Mouse (Mus musculus) kidney, postnatal 14 days (tissue): ENCODE results near the gene Scarf2.
A peak's percentile ranks its signal among the peaks of the same experiment; 100 is the strongest.

ENCODE experiments used
- DNase-seq: peaks from one replicate; pipeline ENCODE4 v3.0.0; 2022; ENCODE audit warnings: mixed read lengths

The Scarf2 gene

DNA sequence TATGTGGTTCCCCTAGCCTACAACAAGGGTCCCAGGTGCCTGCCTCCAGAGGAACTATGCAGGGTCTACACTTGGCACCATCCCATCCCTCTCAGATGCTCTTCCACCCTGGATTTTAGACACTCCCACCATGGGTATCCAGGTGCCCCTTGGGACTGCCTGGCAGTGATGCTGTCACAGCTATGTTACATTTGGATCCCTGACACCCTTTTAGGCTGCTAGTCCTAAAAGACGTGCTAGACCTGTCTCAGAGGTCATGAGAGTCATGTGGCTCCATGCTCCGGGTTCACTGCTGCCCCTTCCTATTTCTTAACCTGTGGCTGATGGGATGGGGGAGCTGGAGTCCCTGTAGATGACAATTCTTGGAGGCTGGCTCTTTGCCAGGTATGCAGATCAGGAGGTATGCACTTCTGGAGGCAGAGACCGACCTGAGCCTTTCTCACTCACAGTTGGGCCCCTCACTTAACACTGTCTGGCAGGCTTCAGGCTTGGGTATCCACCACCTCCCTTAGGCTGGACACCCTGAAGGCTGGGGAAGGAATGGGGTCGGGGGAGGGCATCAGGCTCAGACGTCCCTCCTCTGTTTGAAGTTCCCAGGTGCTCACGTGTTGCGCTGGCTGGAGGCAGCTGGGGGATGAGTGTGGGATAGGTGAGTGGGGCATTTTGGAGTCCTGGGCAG lies 4.8 kb downstream of the Scarf2 start:
- no peak for DNase-seq

DNA sequence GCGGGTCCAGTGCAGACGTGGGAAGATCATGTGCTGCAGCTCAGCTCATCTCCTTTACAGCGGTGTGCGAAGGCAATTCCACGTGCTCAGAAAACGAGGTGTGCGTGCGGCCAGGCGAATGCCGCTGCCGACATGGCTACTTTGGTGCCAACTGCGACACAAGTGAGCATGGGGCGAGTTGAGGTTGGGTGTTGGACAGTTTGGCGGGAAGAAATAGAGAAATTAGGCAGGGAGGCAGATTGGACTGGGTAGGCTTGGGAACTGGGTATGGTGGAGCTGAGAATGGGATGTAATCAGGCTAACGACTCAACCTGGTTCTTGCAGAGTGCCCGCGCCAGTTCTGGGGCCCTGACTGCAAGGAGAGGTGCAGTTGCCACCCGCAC lies 5.4 kb downstream of the Scarf2 start:
- no peak for DNase-seq

DNA sequence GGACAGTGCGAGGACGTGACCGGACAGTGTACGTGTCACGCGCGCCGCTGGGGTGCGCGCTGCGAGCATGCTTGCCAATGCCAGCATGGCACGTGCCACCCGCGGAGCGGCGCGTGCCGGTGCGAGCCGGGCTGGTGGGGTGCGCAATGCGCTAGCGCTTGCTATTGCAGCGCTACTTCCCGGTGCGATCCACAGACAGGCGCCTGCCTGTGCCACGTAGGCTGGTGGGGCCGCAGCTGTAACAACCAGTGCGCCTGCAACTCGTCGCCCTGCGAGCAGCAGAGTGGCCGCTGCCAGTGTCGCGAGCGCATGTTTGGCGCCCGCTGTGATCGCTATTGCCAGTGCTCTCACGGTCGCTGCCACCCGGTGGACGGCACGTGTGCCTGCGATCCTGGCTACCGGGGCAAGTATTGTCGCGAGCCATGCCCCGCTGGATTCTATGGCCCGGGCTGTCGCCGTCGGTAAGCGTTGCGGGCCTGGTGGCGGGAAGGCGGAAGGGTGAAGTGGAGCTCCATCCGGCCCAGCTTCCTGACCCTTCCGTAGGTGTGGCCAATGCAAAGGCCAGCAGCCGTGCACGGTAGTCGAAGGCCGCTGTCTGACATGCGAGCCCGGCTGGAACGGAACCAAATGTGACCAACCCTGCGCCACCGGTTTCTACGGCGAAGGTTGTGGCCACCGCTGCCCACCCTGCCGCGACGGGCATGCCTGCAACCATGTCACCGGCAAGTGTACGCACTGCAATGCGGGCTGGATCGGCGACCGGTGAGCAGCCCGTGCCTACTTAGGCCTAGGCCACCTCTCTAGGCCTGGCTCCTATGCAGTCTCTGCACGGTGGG lies 6.0 kb downstream of the Scarf2 start:
- no peak for DNase-seq

DNA sequence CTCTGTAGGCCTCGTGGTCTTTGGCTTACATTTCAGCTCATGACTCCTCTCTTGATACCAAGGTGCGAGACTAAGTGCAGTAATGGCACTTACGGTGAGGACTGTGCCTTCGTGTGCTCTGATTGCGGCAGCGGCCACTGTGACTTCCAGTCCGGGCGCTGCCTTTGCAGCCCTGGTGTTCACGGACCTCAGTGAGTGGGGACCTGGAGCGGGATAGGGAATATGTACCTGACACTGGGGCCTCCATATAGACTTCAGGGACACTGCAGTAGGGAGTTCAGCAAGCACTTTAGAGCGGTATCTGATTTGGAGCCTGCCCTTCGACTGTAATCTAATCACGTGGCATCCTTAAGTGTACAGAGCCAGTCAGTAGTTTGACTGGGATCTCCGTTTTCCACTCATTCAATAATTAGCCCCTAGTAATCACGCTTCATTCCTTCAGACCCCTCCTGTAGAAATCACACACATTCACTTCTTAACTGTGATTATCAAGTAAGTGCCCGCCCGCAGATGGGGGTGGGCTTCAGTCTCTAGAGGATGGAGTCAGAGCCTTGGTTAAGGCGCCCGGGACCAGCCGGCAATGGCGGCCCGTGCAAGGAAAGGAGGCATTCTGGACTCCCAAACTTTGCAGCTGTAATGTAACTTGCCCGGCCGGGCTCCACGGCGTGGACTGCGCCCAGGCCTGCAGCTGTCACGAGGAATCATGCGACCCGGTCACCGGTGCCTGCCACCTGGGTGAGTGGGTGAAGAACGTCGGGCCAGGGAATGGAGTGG lies 6.8 kb downstream of the Scarf2 start:
- no peak for DNase-seq

DNA sequence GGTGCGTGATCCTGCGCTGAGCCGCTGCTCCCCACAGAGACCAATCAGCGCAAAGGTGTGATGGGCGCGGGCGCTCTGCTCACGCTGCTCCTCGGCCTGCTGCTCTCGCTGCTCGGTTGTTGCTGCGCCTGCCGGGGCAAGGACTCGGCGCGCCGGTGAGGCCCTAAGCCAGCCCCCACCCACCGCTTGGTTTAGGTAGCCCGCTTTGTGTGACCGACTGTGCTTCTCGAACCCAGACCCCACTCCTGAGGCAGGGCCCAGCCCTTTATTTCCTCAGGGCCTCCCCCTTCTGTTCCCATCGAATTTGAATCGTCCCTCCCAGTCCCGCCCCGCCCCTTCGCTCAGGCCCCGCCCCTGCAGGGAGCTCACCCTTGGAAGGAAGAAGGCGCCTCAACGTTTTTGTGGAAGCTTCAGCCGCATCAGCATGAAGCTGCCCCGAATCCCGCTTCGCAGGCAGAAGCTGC lies 7.4 kb downstream of the Scarf2 start:
- no peak for DNase-seq

DNA sequence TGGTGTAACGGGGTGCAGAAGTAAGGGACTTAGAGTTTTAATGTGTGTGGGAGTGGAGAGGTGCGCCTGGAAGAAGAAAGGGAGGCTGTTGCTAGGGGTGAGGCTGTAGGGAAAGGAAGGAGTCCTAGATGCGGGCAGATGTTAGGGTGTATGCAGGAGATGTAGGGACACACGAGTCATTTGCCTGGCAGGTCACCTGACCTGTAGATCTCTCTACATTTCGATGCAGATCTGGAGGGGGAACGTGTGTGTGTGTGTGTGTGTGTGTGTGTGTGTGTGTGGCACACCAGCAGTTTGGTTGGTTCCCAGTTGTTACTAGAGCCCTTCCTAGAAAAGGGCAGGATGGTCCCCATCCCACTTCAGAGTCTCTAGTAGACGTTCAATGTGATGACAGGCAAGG lies 7.9 kb downstream of the Scarf2 start:
- DNase-seq: no peak

DNA sequence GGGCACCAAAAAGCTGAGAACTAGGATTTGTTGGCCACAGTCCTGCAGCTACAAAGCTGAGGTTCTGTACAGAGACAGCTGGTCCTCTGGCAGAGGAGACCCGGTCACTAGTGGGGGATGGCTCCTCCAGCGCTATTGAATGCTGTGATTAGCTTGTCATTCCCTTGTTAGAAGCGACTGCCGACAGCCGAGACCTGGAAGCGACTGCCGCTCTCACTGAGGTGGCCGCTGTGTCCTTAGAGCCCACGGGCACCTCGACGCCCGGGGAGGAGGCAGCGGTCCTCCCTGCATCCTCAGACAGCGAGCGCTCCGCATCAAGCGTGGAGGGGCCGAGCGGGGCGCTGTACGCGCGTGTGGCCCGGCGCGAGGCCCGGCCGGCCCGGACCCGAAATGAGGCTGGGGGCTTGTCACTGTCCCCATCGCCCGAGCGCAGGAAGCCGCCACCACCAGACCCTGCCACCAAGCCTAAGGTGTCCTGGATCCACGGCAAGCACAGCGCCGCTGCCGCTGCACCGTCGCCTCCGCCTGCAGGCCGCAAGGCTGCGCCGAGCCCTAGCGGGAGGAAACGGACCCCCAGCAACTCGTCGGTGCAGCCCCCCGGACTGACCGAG lies 9.6 kb downstream of the Scarf2 start:
- DNase-seq: no peak

DNA sequence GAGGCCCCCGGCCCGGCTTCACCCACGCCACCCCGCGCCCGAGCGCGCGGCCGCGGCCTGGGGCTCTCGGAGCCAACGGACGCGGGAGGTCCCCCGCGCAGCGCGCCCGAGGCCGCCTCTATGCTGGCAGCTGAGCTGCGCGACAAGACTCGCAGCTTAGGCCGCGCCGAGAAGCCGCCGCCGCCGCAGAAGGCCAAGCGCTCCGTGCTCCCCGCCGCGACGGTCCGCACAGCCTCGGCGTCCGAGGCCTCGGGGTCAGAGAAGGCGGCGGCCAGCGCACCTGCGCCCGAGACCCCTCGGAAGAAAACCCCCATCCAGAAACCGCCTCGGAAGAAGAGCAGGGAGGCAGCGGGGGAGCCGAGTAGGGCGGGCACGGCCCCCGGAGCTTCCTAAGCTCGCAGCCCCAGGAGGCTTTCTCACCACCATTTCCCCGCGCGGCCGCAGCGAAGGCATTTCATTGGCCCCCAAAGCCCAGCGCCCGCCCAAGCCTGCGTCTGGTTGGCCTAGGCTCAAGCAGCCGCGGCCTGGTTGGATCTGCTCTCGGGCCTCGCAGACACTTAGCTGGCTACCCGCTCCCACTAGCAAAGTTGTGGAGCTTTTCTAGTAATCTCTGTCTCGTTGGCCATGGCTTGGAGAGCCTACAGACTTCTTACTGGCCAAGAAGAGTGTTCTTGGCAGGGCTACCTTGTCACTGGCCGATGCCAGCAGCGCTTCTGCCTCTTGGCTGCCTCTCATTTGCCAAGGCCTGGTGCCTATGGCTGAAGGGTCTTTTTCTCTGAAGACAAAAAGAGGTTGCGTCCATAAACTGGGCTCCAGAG lies 10.3 kb downstream of the Scarf2 start:
- DNase-seq: peak; percentile 89

DNA sequence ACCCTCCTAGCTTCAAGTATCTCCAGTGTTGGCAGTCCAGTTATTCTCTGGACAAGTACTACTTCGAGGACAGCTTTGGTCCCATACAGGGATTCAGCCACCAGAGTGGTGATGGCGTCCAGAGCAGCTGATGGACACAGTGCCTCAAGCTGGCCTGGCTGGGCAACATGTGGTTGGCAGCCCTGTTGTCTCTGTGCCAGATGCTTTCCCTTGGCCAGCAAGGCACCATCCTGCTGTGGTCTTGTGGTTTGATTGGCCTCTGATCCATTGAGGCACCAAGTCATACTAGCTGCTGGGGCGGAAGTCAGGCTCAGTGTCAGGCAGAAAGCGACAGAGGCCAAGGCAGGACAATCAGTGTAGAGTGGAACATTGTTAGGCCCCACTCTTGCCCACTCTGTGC lies 12.0 kb downstream of the Scarf2 start:
- DNase-seq: no peak

DNA sequence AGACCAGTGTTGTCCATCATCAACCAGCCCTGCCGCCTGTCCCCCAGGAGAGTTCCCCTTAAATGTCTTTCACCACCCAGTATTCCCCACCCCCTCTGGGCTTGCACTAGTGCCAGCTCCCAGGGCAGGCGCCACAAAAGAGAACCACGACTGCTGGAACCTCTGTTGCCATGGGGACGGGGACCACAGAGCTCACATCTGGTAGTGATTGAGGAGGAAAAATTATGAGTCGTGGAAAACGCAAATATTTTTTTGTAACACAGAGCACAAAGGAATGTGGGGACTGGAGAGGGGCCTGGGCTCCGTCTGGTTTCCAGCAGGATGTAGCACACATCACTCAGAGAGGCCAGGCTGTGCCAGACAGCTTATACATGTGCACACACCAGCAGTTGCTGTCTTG lies 12.6 kb downstream of the Scarf2 start:
- DNase-seq: peak; percentile 68

DNA sequence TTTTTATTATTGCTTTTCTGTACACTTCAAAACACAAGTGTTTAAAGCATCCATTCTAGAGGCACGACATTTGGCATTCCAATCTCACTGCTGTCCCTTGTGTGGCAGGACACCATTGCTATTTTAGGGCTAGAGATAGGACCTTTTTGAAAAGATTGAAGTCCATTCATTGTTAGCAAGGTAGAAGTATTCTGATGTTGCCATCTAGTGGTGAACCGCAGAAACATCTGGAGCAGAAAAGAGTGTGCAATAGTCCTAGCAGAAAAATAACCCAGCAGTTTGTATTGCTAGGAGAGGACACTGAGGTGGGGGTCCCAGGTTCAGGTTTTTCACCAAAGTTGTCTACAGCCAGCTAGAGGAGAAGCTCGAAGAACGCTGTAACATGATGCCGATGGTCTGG lies 15.0 kb downstream of the Scarf2 start:
- no peak for DNase-seq

DNA sequence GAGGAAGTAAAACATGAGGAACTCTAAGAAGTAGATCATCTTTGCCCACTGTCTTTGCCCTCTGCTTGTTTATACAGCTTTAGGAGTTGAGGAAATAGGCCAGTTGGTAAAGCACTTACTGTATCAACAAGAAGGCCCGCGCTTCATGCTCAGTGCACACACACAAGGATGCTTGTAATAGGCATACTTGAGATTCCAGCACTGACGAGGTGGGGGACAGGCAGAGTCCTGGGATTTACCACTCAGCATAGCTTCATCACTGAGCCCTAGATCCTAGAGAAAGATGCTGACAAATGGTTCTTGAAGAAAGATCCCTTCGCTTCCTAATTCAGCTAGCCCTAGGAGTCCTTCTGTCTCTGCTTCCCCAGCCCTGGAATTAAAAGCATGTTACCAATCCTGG lies 16.1 kb downstream of the Scarf2 start:
- DNase-seq: no peak

DNA sequence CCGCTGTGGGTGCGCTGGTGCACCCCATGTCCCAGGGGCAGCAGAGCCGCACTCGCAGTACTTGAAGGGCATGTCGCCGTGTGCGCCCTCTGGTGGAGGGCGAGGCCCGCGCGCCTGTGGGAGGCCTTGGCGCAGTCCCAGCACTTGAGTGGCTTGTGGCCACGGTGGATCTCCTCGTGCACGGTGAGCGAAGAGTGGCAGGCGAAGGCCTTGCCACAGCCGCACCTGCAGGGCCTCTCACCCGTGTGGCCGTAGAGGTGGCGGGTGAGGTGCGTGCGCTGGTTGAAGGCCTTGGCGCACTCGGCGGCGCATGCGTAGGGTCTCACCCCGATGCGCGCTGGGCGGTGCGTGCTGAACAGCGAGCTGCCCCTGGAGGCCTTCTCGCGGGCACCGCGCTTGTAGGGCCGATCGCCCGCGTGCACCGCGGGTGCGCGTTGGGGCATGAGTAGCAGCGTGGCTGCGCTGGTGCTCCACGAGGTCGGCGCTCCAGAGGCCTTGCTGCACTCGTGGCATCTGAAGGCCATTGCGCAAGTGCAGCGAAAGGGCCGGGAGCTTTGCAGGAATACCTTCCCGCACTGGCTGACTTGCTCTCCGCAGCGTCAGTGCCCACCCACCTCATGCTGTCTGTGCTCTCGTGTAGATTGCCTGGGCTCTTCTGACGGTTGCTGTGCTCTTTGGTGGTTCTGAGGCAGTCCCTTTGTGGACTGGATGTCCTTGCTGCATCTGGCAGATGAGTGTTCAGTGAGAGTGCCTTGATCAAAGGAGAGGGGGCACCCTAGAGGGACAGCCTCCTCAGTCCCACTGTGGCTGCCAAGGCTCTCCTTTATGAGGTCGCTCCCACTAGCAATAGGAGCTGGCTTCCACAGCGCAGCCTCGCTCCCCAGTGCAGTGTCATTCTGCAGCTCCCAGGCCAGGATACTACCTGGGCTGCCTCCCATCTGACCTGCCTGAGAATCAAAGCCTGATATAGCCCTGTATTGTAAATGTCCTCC lies 18.6 kb downstream of the Scarf2 start:
- peak; percentile 74 for DNase-seq

DNA sequence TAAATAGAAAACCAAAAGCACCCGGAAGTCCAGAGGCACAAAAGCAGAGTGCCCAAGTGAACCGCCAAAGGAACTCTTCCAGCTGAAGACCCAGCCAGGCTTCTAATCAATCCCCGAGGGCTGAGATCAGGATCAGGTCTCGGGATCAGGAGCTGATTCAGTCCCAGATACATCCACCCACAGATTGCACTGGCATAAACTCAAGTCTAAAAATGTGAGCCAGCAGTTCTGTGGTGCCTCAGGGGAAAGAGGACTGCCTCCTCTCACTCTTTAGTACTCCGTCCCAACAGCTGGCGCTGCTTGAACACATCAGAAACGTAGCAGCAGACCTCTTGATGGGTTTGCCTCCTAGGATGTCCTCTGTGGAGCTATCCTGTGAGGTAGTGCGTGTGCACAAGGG lies 19.4 kb downstream of the Scarf2 start:
- no peak for DNase-seq

DNA sequence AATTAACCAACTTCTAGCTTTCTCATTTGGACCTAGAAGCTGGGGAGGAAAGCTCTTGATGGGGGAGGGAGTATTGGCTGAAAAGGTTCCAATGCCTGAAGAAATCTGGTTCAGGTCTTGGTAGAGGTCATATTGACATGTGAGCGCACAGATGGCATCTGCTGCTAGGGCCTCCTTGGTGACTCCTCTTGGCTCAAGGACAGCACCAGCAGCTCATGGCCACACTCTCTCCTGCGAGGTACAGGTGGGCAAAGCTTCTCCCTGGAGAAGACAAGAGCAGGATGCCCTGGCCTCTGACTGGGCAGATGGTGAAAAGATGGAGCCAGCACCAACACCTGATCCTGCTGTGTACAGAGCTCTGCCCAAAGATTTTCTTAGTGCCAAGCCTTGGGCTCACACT lies 29.4 kb downstream of the Scarf2 start:
- DNase-seq: no peak

DNA sequence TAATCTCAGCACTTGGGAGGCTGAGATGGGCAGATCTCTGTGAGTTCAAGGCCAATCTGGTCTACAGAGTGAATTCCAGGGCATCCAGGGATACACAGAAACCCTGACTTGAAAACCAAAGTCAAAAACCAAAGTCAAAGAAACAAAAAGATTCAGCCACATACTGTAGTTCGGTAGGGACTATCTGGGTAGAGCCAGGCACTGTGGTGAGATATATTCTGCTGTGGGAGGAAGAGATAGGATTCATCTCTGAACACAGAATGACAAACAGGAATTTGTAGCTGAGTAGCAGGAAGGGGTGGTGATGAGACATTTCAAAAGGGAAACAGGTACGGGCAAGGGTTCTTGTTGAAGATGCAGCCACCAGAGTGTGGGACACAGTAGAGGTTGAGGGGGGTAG lies 31.1 kb downstream of the Scarf2 start:
- no peak for DNase-seq

DNA sequence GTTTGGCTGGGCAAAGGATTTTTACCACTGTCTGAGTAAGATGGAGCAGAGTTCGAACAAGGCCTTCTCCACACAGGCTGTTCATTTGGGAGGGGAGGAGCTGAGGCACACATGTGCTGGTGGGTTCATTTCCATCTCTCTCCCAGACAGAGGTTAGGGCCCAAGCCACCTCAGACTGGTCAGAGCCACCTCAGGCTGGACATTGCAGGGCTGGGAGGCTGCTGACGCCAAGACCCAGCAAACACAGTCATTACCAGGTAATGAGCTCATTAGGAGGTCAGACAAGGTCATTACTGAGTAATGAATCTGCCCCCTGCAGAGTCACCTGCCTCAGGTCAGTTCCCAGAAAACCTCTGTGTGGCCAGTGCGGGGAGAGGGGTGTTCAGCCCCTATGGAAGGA lies 31.8 kb downstream of the Scarf2 start:
- peak; percentile 75 for DNase-seq

DNA sequence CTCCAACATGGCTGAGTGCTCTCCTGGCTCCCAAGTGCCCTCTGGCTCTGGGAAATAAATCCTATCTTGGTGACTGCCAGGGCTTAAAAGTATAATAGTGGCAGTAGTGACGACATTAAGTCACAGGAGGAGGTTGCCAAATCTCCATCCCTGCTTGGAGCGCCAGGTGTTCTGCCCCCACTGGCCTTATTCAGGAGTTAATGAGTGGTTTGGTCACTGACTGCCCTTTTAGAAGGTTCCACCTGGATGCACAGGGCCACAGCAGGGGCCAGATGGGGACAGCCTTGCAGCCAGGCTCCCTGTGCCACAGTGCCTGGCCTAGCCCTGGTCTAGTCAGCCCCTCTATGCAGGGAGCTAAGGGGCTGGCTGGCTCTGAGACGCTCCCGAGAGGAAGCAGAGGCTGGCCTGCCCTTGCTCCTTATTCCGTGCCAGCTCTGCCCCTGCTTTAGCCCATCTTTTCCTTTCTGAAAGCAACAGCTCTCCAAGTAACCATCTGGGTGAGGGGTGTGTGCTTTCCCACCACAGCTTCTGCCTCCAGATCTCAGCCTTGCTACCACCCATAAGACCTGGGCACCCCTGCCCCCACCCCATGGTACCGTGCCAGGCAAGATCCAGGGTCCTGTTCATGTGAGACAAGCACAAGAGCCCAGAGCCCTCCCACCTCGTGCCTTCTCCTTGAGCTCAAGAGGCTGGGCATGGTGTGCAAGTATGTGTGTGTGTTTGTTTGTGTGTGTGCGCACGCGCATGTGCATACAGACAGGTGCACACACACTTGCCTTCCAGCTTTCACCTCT lies 33.5 kb downstream of the Scarf2 start:
- DNase-seq: peak; percentile 62

DNA sequence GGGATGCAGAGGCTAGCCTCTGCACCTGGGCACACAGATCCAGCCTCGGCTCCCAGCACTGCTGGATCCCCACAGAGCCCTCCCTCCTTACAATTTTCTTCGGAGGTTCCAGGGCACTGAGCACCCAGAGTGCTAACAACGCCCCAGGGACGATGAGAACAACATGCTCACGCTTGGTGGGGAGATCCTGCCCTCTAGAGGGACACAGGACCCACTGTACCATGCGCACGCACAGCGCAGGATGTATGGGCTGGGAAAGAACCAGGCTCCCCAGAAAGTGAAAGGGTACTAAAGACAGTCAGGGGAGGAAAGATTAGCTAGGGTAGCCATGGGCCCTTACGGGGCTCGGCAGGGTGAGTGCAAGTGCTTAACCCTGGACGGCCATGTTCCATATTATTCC lies 34.7 kb downstream of the Scarf2 start:
- DNase-seq: no peak

DNA sequence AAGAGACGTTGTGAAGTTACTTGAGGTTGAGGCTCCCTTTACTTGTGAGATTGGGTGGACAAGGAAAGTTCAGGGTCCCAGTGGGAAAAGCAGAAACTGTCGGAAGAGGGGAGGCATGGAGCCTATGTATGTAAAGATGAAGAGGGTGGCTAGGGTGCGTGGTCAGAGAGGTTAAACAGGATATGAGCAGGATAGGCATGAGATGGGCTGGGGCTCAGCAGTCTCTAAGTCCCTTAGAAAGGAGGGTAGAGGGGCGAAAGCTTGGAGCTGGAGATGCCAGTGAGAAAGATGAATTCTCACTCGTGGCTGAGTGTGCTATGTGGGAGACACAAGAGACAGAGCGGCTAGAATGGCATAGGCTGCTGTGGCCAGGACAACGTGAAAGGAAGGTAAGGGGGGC lies 35.7 kb downstream of the Scarf2 start, which contains the start of gene B830017H08Rik:
Gene B830017H08Rik (plus strand): TSS at position 301 of the 400 bp plus-strand sequence.
- no peak for DNase-seq
